Mouse (Mus musculus) bone marrow, adult 2 months (tissue): Measurements from ENCODE around the gene Atg14.
"Not testable (repeated sequence)": the region's sequence is repeated elsewhere in the genome, so short reads cannot be mapped to it uniquely, and the experiment has no call there.

Experiments
- CTCF ChIP-seq: fragments of 200-500 bp; IDR thresholded peaks from 2 replicates; pipeline ENCODE4 v1.5.1; 2011; ENCODE audit warnings: low read length, control low read depth; ENCODE audit not compliant: control insufficient read depth, insufficient read depth
- POLR2A ChIP-seq: fragments of 200-500 bp; IDR thresholded peaks from 2 replicates; pipeline ENCODE4 v1.6.1; 2011; ENCODE audit warnings: low read depth, mild to moderate bottlenecking, control low read depth, low read length, borderline replicate concordance; ENCODE audit not compliant: control insufficient read depth

GRCm38 (mm10) chr14:47529592-47529991, 40.9 kb downstream of the Atg14 start:
- TF ChIP-seq CTCF, POLR2A: not testable (repeated sequence)
